Mouse (Mus musculus): ENCODE measurements at regions not wholly inside any gene's neighbourhood (a gene's known extent, or its start where the extent isn't known, plus 50 kb on each side); places are given as distances from the start of the nearest gene placed in this dataset.

GRCm38 (mm10) chr6:141141016-141141415, 108.1 kb upstream of the Pde3a start:
- no peak for DNase-seq (ENCODE audit: low read depth, low spot score)

- DNase-seq (ENCODE audit: low read depth, low spot score) = no peak
These were observed 100.5 kb upstream of the Pde3a start for GRCm38 (mm10) chr6:141148417-141149169.

- no peak for DNase-seq (ENCODE audit: low read depth, low spot score)
These were observed 99.7 kb upstream of the Pde3a start for GRCm38 (mm10) chr6:141149170-141149917.

- DNase-seq (ENCODE audit: low read depth, low spot score) = no peak
These were observed 89.7 kb upstream of the Pde3a start for GRCm38 (mm10) chr6:141159326-141159725.

GRCm38 (mm10) chr6:141161626-141162233, 87.3 kb upstream of the Pde3a start:
- DNase-seq (ENCODE audit: low read depth, low spot score) = no peak

- no peak for DNase-seq (ENCODE audit: low read depth, low spot score)
These were observed 81.8 kb upstream of the Pde3a start for GRCm38 (mm10) chr6:141167270-141167669.

- no peak for DNase-seq (ENCODE audit: low read depth, low spot score)
These were observed 80.7 kb upstream of the Pde3a start for GRCm38 (mm10) chr6:141168356-141168755.

GRCm38 (mm10) chr6:141183782-141184181, 65.3 kb upstream of the Pde3a start:
- DNase-seq (ENCODE audit: low read depth, low spot score) = no peak

GRCm38 (mm10) chr6:141188036-141188435, 61.0 kb upstream of the Pde3a start:
- no peak for DNase-seq (ENCODE audit: low read depth, low spot score)

GRCm38 (mm10) chr6:141189093-141189492, 60.0 kb upstream of the Pde3a start:
- DNase-seq (ENCODE audit: low read depth, low spot score) = no peak

GRCm38 (mm10) chr6:141189701-141190100, 59.4 kb upstream of the Pde3a start:
- DNase-seq (ENCODE audit: low read depth, low spot score) = no peak

GRCm38 (mm10) chr6:141190383-141190782, 58.7 kb upstream of the Pde3a start:
- DNase-seq (ENCODE audit: low read depth, low spot score) = no peak

- no peak for DNase-seq (ENCODE audit: low read depth, low spot score)
These were observed 51.6 kb upstream of the Pde3a start for GRCm38 (mm10) chr6:141197501-141197900.

Measured in brain, embryonic 18.5 days (tissue).